Mouse (Mus musculus) stomach, postnatal 0 days (tissue): ENCODE data around the gene Ppid.
A peak's percentile ranks its signal among the peaks of the same experiment; 100 is the strongest.

Experiments used
- CTCF ChIP-seq: IDR thresholded peaks from 2 replicates; pipeline ENCODE4 v1.5.1; 2016; ENCODE audit warnings: antibody characterized with exemption, low read depth, mild to moderate bottlenecking, moderate library complexity
- EP300 ChIP-seq: optimal IDR thresholded peaks from 2 replicates; pipeline ENCODE3; 2016; ENCODE audit warnings: antibody characterized with exemption

GRCm38 (mm10) chr3:79586804-79587203, 4.3 kb upstream of the Ppid start:
- TF ChIP-seq CTCF, result peak; percentile 99
- no peak for TF ChIP-seq EP300
